Mouse (Mus musculus): Measurements from ENCODE around the gene Galntl6. TPM values are rescaled to one million over a fixed set of nuclear protein-coding genes. Genes with fewer than 3 reads are reported as not detected.

Galntl6 gene
- polyA plus RNA-seq, 1 experiment from 2014 or later, result 0.73 TPM

GRCm38 (mm10) chr8:57841446-57841845, 1071.0 kb downstream of the Galntl6 start:
- WGBS, result 92% methylated on average over 4 of the region's 4 CpGs
- no peaks in the 10 kb centered on the region for H3K36me3 ChIP-seq
- H3K27ac ChIP-seq, result no peak overlapping the region
- DNase-seq (ENCODE audit: low spot score), result no peak
- H3K4me1 ChIP-seq, result peaks cover 6% of the 10 kb centered on the region
- H3K4me3 ChIP-seq, result no peak overlapping the region
- no peaks in the 10 kb centered on the region for H3K27me3 ChIP-seq (ENCODE audit: low read depth, poor library complexity, severe bottlenecking)
- H3K9me3 ChIP-seq (replicated peaks), result no peaks in the 10 kb centered on the region

DNA sequence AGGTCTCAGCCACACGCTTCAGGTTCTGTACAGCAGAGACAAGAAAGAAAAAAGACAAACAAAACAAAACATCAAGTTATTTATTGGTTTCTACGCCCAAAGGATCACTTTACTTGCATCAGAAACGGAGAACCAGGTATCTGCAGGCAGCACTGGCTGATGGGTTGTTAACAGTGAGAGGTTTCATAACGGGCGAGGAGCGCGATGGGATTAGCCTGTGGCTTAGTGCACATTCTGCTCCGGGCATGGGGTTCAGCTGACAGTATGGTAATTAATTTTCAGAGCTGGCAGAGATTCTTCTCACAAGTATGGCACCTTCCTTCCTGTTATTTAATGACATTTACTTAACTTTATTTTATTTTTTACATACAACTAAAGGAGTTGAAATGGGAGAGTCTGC, 1075.1 kb downstream of the Galntl6 start:
- no peak for DNase-seq (ENCODE audit: low spot score)
- Histone ChIP-seq H3K36me3 (no peaks in the 10 kb centered on the region), H3K4me3 (no peak overlapping the region), H3K27ac (no peak overlapping the region), H3K27me3 (ENCODE audit: low read depth, poor library complexity, severe bottlenecking) (no peaks in the 10 kb centered on the region), H3K9me3 (replicated peaks) (no peaks in the 10 kb centered on the region), H3K4me1 (peaks cover 6% of the 10 kb centered on the region)
- WGBS, result 67% methylated on average over 8 of the region's 8 CpGs

- no peaks in the 10 kb centered on the region for H3K27me3 ChIP-seq (ENCODE audit: low read depth, poor library complexity, severe bottlenecking)
- no peak overlapping the region for H3K27ac ChIP-seq
- no peak for DNase-seq (ENCODE audit: low spot score)
- no peaks in the 10 kb centered on the region for H3K9me3 ChIP-seq (replicated peaks)
- H3K36me3 ChIP-seq, result no peaks in the 10 kb centered on the region
- H3K4me1 ChIP-seq, result peaks cover 6% of the 10 kb centered on the region
- H3K4me3 ChIP-seq, result no peak overlapping the region
- 49% methylated on average over 11 of the region's 11 CpGs for WGBS
These were observed 1075.5 kb downstream of the Galntl6 start for GRCm38 (mm10) chr8:57836981-57837380.

DNA sequence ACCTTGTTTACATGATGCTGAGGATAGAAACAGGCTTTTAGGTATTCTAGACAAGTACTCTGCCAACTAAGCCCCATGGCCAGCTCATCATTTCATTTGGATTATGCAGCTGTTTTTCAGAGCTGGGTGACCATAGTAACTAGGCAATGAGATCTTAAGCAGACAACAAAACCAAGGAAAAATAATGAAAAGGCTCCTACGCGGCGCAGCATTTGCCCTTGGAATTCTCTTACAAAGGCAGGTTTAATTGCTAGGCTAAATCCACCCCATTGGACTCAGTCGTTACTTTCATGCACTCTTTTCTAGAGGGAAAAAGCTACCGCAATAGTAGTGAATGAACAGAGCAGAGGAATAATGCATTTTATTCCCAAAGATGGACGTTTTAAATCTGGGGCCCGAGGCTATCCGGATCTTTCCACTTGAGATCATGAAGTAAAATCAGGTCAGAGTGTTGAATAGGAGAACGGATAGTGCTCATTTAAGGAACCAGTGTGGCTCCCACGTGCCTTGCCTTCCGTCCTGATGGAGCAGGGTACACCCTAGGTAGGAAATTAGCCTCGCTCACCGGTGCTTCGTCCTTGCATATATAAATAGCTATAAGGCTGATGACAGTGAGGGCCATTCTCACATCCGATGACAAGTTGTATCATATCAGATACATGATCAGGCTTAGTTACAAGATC, 1076.1 kb downstream of the Galntl6 start:
- no peaks in the 10 kb centered on the region for H3K9me3 ChIP-seq (replicated peaks)
- no peak overlapping the region for H3K4me3 ChIP-seq
- no peak for DNase-seq (ENCODE audit: low spot score)
- H3K4me1 ChIP-seq, result peaks cover 6% of the 10 kb centered on the region
- H3K36me3 ChIP-seq, result no peaks in the 10 kb centered on the region
- no peak overlapping the region for H3K27ac ChIP-seq
- 91% methylated on average over 15 of the region's 15 CpGs for WGBS
- no peaks in the 10 kb centered on the region for H3K27me3 ChIP-seq (ENCODE audit: low read depth, poor library complexity, severe bottlenecking)

- Histone ChIP-seq H3K4me1 (peaks cover 6% of the 10 kb centered on the region), H3K27ac (no peak overlapping the region), H3K36me3 (no peaks in the 10 kb centered on the region), H3K27me3 (ENCODE audit: low read depth, poor library complexity, severe bottlenecking) (no peaks in the 10 kb centered on the region), H3K4me3 (no peak overlapping the region), H3K9me3 (replicated peaks) (no peaks in the 10 kb centered on the region)
- no peak for DNase-seq (ENCODE audit: low spot score)
- WGBS, result 69% methylated on average over 7 of the region's 7 CpGs
These were observed 1089.3 kb downstream of the Galntl6 start for GRCm38 (mm10) chr8:57823151-57823550.

DNA sequence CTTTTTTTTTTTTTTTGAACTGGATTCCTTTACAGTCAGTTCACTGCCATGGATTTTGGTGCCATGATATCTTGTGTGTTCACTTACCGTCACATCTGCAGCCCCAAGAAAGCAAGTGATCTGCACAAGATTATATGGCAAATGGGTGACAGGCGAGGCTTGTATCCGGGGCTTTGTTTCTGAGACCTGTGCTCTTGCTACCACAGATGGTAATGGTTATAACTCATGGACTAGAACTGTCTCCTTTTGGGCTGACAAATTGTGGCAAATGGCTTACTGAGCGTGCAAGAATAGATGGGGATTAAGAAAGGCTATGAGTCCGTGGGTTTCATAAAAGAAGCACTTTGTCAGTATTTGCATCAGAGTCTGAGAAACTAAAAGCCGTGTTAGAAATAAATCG, 1096.4 kb downstream of the Galntl6 start:
- no peaks in the 10 kb centered on the region for H3K27me3 ChIP-seq (ENCODE audit: low read depth, poor library complexity, severe bottlenecking)
- WGBS, result 37% methylated on average over 7 of the region's 7 CpGs
- DNase-seq (ENCODE audit: low spot score), result no peak
- peaks cover 9% of the 10 kb centered on the region for H3K4me1 ChIP-seq
- no peak overlapping the region for H3K4me3 ChIP-seq
- H3K9me3 ChIP-seq (replicated peaks), result no peaks in the 10 kb centered on the region
- no peaks in the 10 kb centered on the region for H3K36me3 ChIP-seq
- no peak overlapping the region for H3K27ac ChIP-seq

DNA sequence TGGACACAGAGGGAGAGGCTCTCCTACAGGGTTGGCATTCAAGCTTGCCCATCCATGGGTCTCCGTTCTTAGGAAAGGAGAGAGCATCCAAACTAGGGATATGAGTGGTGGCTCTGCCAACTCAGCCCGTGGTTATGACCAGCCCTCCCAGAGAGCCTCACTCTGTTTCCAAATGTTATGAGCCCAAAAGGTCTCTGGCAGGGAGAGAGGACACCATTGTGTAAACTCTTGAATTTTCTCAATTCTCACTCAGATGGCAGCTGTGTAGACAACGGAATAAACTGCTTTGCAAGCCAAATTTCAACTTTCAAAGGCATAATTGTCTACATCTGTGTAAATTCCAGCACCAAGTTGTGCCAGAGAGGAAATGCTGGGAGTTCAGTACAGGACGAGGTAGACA, 1105.4 kb downstream of the Galntl6 start:
- Histone ChIP-seq H3K4me1 (no peaks in the 10 kb centered on the region), H3K9me3 (replicated peaks) (no peaks in the 10 kb centered on the region), H3K27ac (no peak overlapping the region), H3K36me3 (no peaks in the 10 kb centered on the region), H3K4me3 (no peak overlapping the region), H3K27me3 (ENCODE audit: low read depth, poor library complexity, severe bottlenecking) (no peaks in the 10 kb centered on the region)
- no peak for DNase-seq (ENCODE audit: low spot score)
- 83% methylated on average over 4 of the region's 4 CpGs for WGBS

DNA sequence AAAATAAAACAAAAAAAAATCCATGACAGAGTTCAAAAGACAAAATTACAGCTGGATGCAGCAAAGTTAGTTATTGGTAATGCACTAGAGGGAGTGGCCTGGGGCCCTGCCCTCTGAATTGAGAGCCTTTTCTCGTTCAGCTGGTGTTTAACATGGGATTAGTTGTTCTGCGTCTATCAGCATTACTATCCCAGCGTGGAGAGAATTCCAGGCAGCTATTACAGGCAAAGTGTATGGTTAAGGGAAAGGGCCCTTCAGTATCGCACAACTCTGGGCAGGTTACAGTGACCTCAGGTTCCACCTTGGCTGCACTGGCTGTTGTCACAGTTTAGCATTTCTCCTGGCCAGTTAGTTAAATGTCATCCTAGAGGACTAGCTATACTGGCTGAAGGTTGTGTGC, 1107.3 kb downstream of the Galntl6 start:
- no peak for DNase-seq (ENCODE audit: low spot score)
- Histone ChIP-seq H3K36me3 (no peaks in the 10 kb centered on the region), H3K4me1 (no peaks in the 10 kb centered on the region; the same call in 1 of the 2 replicates), H3K4me3 (no peak overlapping the region), H3K9me3 (replicated peaks) (no peaks in the 10 kb centered on the region), H3K27ac (no peak overlapping the region), H3K27me3 (ENCODE audit: low read depth, poor library complexity, severe bottlenecking) (no peaks in the 10 kb centered on the region)
- WGBS, result 81% methylated on average over 4 of the region's 4 CpGs

DNA sequence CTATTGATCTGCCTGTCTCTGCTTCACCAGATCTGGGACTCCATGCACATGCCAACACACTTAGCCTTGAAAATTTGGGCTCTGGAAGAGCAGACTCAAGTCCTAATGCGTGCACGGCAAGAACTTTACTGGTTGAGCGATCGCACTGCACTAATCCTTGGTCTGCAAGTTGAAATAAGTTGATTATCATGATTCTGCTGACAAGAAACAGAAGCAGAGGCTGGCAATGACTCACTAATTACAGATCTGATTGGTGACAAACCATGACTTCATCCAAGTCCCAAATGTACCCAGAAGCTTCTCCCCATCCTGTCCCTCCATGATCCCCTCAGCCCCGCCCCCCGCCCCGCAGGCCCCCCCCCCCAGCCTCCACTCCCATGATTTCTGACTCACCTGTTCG, 1108.6 kb downstream of the Galntl6 start:
- no peak overlapping the region for H3K4me3 ChIP-seq
- no peaks in the 10 kb centered on the region for H3K9me3 ChIP-seq (replicated peaks)
- no peaks in the 10 kb centered on the region for H3K27me3 ChIP-seq (ENCODE audit: low read depth, poor library complexity, severe bottlenecking)
- 91% methylated on average over 8 of the region's 8 CpGs for WGBS
- no peak overlapping the region for H3K27ac ChIP-seq
- no peak for DNase-seq (ENCODE audit: low spot score)
- H3K36me3 ChIP-seq, result no peaks in the 10 kb centered on the region
- peaks cover 6% of the 10 kb centered on the region for H3K4me1 ChIP-seq

- Histone ChIP-seq H3K27ac (no peak overlapping the region), H3K27me3 (ENCODE audit: low read depth, poor library complexity, severe bottlenecking) (no peaks in the 10 kb centered on the region), H3K36me3 (no peaks in the 10 kb centered on the region), H3K4me3 (no peak overlapping the region), H3K9me3 (replicated peaks) (no peaks in the 10 kb centered on the region), H3K4me1 (peaks cover 6% of the 10 kb centered on the region)
- DNase-seq (ENCODE audit: low spot score), result no peak
- WGBS, result 91% methylated on average over 4 of the region's 4 CpGs
These were observed 1111.2 kb downstream of the Galntl6 start for GRCm38 (mm10) chr8:57801197-57801596.

DNA sequence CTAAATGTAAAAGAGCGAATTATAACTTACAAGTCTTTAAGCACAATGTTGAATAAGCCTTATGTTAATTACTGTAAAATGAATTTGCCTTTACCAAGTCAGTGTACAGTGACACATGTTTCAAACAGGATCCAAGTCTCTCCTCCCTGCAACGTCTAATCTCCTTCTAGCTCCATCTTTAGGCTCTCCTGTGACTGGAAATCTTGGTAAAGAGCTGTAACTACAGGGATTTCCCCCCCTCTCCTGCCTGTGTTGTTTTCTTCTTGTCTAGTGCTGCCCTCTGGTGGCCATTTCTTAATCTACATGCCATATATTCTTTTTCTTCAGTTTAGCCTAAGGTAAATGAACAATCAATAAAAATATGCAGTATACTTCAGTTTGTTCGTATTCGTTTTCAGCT, 1112.1 kb downstream of the Galntl6 start:
- Histone ChIP-seq H3K27ac (no peak overlapping the region), H3K27me3 (ENCODE audit: low read depth, poor library complexity, severe bottlenecking) (no peaks in the 10 kb centered on the region), H3K4me3 (peak overlapping the region; percentile 43), H3K4me1 (peaks cover 6% of the 10 kb centered on the region), H3K9me3 (replicated peaks) (no peaks in the 10 kb centered on the region), H3K36me3 (no peaks in the 10 kb centered on the region)
- WGBS, result 26% methylated on average over 4 of the region's 4 CpGs
- DNase-seq (ENCODE audit: low spot score), result peak; percentile 66

- peak overlapping the region; percentile 72 for H3K27ac ChIP-seq
- peak overlapping the region; percentile 43 for H3K4me3 ChIP-seq
These were observed 1112.6 kb downstream of the Galntl6 start for GRCm38 (mm10) chr8:57799797-57800204.

DNA sequence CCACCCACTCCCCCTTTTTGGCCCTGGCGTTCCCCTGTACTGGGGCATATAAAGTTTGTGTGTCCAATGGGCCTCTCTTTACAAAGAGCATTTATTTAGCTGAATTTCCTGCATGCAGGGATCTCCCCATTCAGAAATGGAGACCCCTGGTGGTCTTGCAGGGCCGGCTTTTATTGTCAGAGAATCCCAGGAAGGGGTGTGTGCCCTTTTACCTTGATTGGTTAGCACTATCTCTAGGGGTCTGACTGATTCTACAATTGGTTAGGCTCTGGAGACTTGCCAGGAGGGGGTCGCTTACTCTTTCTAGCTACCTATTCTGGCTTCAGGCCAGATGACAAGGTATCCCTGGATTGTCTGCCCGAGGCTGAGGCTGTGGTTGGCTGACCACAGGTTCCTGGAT, 1119.0 kb downstream of the Galntl6 start:
- Histone ChIP-seq H3K4me1 (no peaks in the 10 kb centered on the region), H3K4me3 (no peak overlapping the region), H3K27me3 (ENCODE audit: low read depth, poor library complexity, severe bottlenecking) (no peaks in the 10 kb centered on the region), H3K27ac (no peak overlapping the region), H3K36me3 (no peaks in the 10 kb centered on the region), H3K9me3 (replicated peaks) (no peaks in the 10 kb centered on the region)
- DNase-seq (ENCODE audit: low spot score), result no peak
- WGBS, result 48% methylated on average over 4 of the region's 4 CpGs

More at GRCm38 (mm10) chr8:57799797-57800204, 1112.6 kb downstream of the Galntl6 start:
- DNase-seq (ENCODE audit: low spot score), result peak; percentile 58
- Histone ChIP-seq H3K27me3 (ENCODE audit: low read depth, poor library complexity, severe bottlenecking) (no peaks in the 10 kb centered on the region), H3K9me3 (replicated peaks) (no peaks in the 10 kb centered on the region), H3K36me3 (no peaks in the 10 kb centered on the region), H3K4me1 (peaks cover 6% of the 10 kb centered on the region)
- WGBS, result 19% methylated on average over 12 of the region's 12 CpGs

DNA sequence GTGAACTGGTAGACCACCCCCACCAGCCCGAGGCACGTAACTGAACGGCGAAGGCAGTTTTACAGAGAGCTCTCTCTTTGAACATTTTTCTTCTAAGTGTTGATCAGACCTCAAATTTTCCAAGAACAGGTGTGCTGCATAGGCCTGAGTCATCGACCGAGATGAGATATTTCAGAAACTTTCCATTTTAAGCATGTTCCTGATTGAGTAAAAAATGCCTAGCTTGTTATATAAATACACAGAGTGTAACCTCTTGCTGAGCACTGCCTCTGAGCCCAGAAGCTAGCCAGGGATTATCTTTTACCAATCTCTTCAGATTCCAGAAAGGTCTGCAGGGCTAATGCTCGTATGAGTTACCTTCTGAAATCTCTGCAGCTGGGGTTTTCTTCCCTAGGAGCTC, 1120.2 kb downstream of the Galntl6 start:
- Histone ChIP-seq H3K27me3 (ENCODE audit: low read depth, poor library complexity, severe bottlenecking) (no peaks in the 10 kb centered on the region), H3K4me3 (no peak overlapping the region), H3K4me1 (no peaks in the 10 kb centered on the region), H3K9me3 (replicated peaks) (no peaks in the 10 kb centered on the region), H3K27ac (no peak overlapping the region), H3K36me3 (no peaks in the 10 kb centered on the region)
- 89% methylated on average over 7 of the region's 7 CpGs for WGBS
- no peak for DNase-seq (ENCODE audit: low spot score)

Data from limb, embryonic 10.5 days (tissue).